Mouse (Mus musculus): ENCODE results near the gene Il1a.

- TF ChIP-seq ETS1 (conservative IDR thresholded peaks at IDR 0.05; ENCODE audit: low read depth, low read length) = no peak
- no peak for TF ChIP-seq ZC3H11A (IDR thresholded peaks at IDR 0.05; ENCODE audit: low read depth, low read length)
- no peak for TF ChIP-seq ZMIZ1 (IDR thresholded peaks at IDR 0.05; ENCODE audit: low read depth, low read length)
- TF ChIP-seq CTCF (conservative IDR thresholded peaks at IDR 0.05 in 1 of 2, IDR thresholded peaks at IDR 0.05 in 1 of 2; ENCODE audit: low read depth in 2 of 2, low read length in 2 of 2) = no peak
- TF ChIP-seq TBP (conservative IDR thresholded peaks at IDR 0.05; ENCODE audit: low read depth, low read length) = no peak
- TF ChIP-seq EP300 (IDR thresholded peaks at IDR 0.05; ENCODE audit: low read length) = no peak
- TF ChIP-seq ZNF384 (IDR thresholded peaks at IDR 0.05; ENCODE audit: low read depth, low read length) = no peak
Measured at GRCm38 (mm10) chr2:129267738-129268137, 42.0 kb downstream of the Il1a start.
